Comparison of ENCODE assay signal across 11 mouse cellular contexts in the genomic region with DNA sequence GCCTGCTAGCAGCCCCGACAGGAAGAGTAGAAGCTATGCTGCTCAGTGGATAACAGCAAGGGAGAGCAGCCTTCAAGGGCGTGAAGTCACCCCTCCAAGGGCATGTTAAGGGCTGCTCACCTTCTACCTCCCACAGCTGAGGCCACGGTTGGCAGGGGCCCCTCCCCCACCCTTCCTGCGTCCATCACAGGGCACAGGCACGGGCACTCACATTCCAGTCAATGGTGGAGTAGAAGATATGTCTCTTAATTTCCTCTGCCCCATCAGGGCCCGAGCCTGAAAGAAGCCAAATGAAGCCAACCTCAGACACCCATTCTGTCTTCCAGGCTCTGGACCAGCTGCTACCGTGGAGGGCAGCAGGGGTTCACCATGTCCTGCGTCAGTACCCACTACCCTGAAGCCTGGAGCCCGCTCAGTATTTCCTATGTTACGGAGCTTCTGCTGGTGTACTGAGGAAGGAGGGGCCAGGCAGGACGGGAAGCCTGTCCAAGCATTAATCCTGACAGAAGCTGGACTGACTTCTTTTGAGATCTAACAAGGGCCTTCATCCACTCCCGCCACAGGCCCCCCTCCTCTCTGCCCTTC. TPM values are rescaled to one million over a fixed set of nuclear protein-coding genes. Genes with fewer than 3 reads are reported as not detected.
DNase-seq lines count a peak whose midpoint lies in the region; ATAC-seq and TF ChIP-seq lines count a peak whose summit lies in the region.
"Had no signal": no experiment of that assay in that cellular context is flagged by ENCODE, and none has a peak within 500 bp of the region (broad histone marks: within the 10 kb centered on the region; RNA-seq: fewer than 3 reads in every experiment).

No protein-coding gene starts in this region.

- H3K4me3 ChIP-seq in forebrain, embryonic 11.5 days (ENCODE audit: low read depth, low read length): no peak overlapping the region
- H3K4me3 ChIP-seq in forebrain, embryonic 15.5 days: no peak overlapping the region
- no peak overlapping the region for H3K4me3 ChIP-seq in liver, embryonic 16.5 days (ENCODE audit: low read depth, low read length)
- no peak overlapping the region for H3K4me3 ChIP-seq in liver, postnatal 0 days (ENCODE audit: low read depth, low read length)
- H3K4me3 ChIP-seq in hindbrain, embryonic 16.5 days (ENCODE audit: low read length): no peak overlapping the region
- H3K4me3 ChIP-seq in lung, postnatal 0 days (ENCODE audit: low read depth, low read length): no peak overlapping the region

- 46% methylated on average over 12 of the region's 12 CpGs for WGBS in forebrain, embryonic 11.5 days
- 51% methylated on average over 12 of the region's 12 CpGs for WGBS in forebrain, embryonic 15.5 days
- 83% methylated on average over 12 of the region's 12 CpGs for WGBS in liver, embryonic 16.5 days (ENCODE audit: insufficient replicate concordance)
- WGBS in liver, postnatal 0 days (ENCODE audit: insufficient replicate concordance): 86% methylated on average over 12 of the region's 12 CpGs
- WGBS in hindbrain, embryonic 16.5 days: 48% methylated on average over 12 of the region's 12 CpGs
- 65% methylated on average over 12 of the region's 12 CpGs for WGBS in lung, postnatal 0 days

- H3K9ac ChIP-seq in forebrain, embryonic 11.5 days (ENCODE audit: low read length): peak overlapping the region; percentile 20; the same call in 1 of the 2 replicates
- H3K9ac ChIP-seq in forebrain, embryonic 15.5 days (replicated peaks): no peak overlapping the region
- no peak overlapping the region for H3K9ac ChIP-seq in liver, embryonic 16.5 days (ENCODE audit: low read depth, low read length)
- no peak overlapping the region for H3K9ac ChIP-seq in liver, postnatal 0 days (replicated peaks)
- H3K9ac ChIP-seq in hindbrain, embryonic 16.5 days (ENCODE audit: low read depth, low read length): peak overlapping the region; percentile 40; the same call in 1 of the 2 replicates
- H3K9ac ChIP-seq in lung, postnatal 0 days (replicated peaks; ENCODE audit: low read depth): no peak overlapping the region

- H3K27me3 ChIP-seq in forebrain, embryonic 11.5 days (ENCODE audit: control insufficient read depth, insufficient read depth, low read length): no peaks in the 10 kb centered on the region
- H3K27me3 ChIP-seq in forebrain, embryonic 15.5 days: no peaks in the 10 kb centered on the region
- no peaks in the 10 kb centered on the region for H3K27me3 ChIP-seq in liver, embryonic 16.5 days (ENCODE audit: control insufficient read depth, insufficient read depth, low read depth, low read length)
- no peaks in the 10 kb centered on the region for H3K27me3 ChIP-seq in liver, postnatal 0 days (ENCODE audit: insufficient read depth, low read length)
- no peaks in the 10 kb centered on the region for H3K27me3 ChIP-seq in hindbrain, embryonic 16.5 days (replicated peaks; ENCODE audit: control insufficient read depth, insufficient read depth, low read length)
- H3K27me3 ChIP-seq in lung, postnatal 0 days (replicated peaks; ENCODE audit: insufficient read depth, low read length): no peaks in the 10 kb centered on the region

- no peak overlapping the region for H3K4me2 ChIP-seq in forebrain, embryonic 11.5 days (ENCODE audit: low read depth, low read length, severe bottlenecking)
- H3K4me2 ChIP-seq in forebrain, embryonic 15.5 days (replicated peaks): no peak overlapping the region
- H3K4me2 ChIP-seq in liver, embryonic 16.5 days (ENCODE audit: low read depth, low read length): no peak overlapping the region
- no peak overlapping the region for H3K4me2 ChIP-seq in liver, postnatal 0 days (ENCODE audit: low read depth, low read length)
- H3K4me2 ChIP-seq in hindbrain, embryonic 16.5 days (ENCODE audit: low read length): no peak overlapping the region
- no peak overlapping the region for H3K4me2 ChIP-seq in lung, postnatal 0 days (replicated peaks; ENCODE audit: low read depth, low read length)

- no peak overlapping the region; the same call in 1 of the 2 replicates for H3K27ac ChIP-seq in forebrain, embryonic 11.5 days (ENCODE audit: low read depth, low read length)
- H3K27ac ChIP-seq in forebrain, embryonic 15.5 days (replicated peaks): no peak overlapping the region
- no peak overlapping the region for H3K27ac ChIP-seq in liver, embryonic 16.5 days (ENCODE audit: low read length)
- H3K27ac ChIP-seq in liver, postnatal 0 days (ENCODE audit: low read depth): no peak overlapping the region
- H3K27ac ChIP-seq in hindbrain, embryonic 16.5 days (ENCODE audit: low read depth, low read length): peak overlapping the region; percentile 13; the same call in 1 of the 2 replicates
- no peak overlapping the region for H3K27ac ChIP-seq in lung, postnatal 0 days (ENCODE audit: low read length)

- peaks cover 10% of the 10 kb centered on the region for H3K4me1 ChIP-seq in forebrain, embryonic 11.5 days (replicated peaks; ENCODE audit: control insufficient read depth, insufficient read depth, low read length)
- peaks cover 11% of the 10 kb centered on the region; the same call in 1 of the 2 replicates for H3K4me1 ChIP-seq in forebrain, embryonic 15.5 days
- no peaks in the 10 kb centered on the region for H3K4me1 ChIP-seq in liver, embryonic 16.5 days (ENCODE audit: control insufficient read depth, low read depth, low read length)
- no peaks in the 10 kb centered on the region for H3K4me1 ChIP-seq in liver, postnatal 0 days (ENCODE audit: insufficient read depth)
- no peaks in the 10 kb centered on the region; the same call in 1 of the 2 replicates for H3K4me1 ChIP-seq in hindbrain, embryonic 16.5 days (ENCODE audit: control insufficient read depth, insufficient read depth, low read depth, low read length)
- H3K4me1 ChIP-seq in lung, postnatal 0 days (ENCODE audit: insufficient read depth, low read depth, low read length): no peaks in the 10 kb centered on the region

- no peak for DNase-seq in forebrain, embryonic 11.5 days (ENCODE audit: low spot score)
- DNase-seq in liver, postnatal 0 days: no peak
- DNase-seq in gastrocnemius, postnatal 10 days: no peak
- DNase-seq in lung, postnatal 0 days (ENCODE audit: low spot score): no peak
- no peak for DNase-seq in layer of hippocampus, adult 11-12 months (ENCODE audit: low spot score)
- DNase-seq: cerebellum, adult 18-20 months; heart, postnatal 14 days; lung, adult 18-20 months had no signal

- no peak for ATAC-seq in forebrain, embryonic 11.5 days (replicated peaks; ENCODE audit: low FRiP score)
- ATAC-seq in forebrain, embryonic 15.5 days (replicated peaks): no peak
- 0 out of 2 replicates have a peak, but pooled peaks have one; percentile 11 for ATAC-seq in liver, embryonic 16.5 days (ENCODE audit: low read depth)
- no peak for ATAC-seq in liver, postnatal 0 days
- 0 out of 2 replicates have a peak, but pooled peaks have one; percentile 6 for ATAC-seq in hindbrain, embryonic 16.5 days
- ATAC-seq in lung, postnatal 0 days: no peak

- TF ChIP-seq CTCF in liver, postnatal 0 days (IDR thresholded peaks at IDR 0.05; ENCODE audit: low read depth): no peak
- TF ChIP-seq CTCF in lung, postnatal 0 days (IDR thresholded peaks at IDR 0.05): no peak

- TF ChIP-seq EP300 in liver, postnatal 0 days (IDR thresholded peaks at IDR 0.05; ENCODE audit: low read depth): no peak
- no peak for TF ChIP-seq EP300 in lung, postnatal 0 days (IDR thresholded peaks at IDR 0.05)

- H3K9me3 ChIP-seq in forebrain, embryonic 11.5 days (ENCODE audit: control insufficient read depth, low read length): no peaks in the 10 kb centered on the region
- H3K9me3 ChIP-seq in forebrain, embryonic 15.5 days: no peaks in the 10 kb centered on the region
- H3K9me3 ChIP-seq in liver, embryonic 16.5 days (replicated peaks; ENCODE audit: control insufficient read depth, low read length): no peaks in the 10 kb centered on the region
- no peaks in the 10 kb centered on the region for H3K9me3 ChIP-seq in liver, postnatal 0 days (ENCODE audit: low read length)
- H3K9me3 ChIP-seq in hindbrain, embryonic 16.5 days (ENCODE audit: control insufficient read depth, low read length): no peaks in the 10 kb centered on the region
- no peaks in the 10 kb centered on the region for H3K9me3 ChIP-seq in lung, postnatal 0 days (ENCODE audit: low read length)

- H3K36me3 ChIP-seq in forebrain, embryonic 11.5 days (ENCODE audit: control insufficient read depth, insufficient read depth, low read length): no peaks in the 10 kb centered on the region
- no peaks in the 10 kb centered on the region for H3K36me3 ChIP-seq in forebrain, embryonic 15.5 days
- peaks cover 69% of the 10 kb centered on the region for H3K36me3 ChIP-seq in liver, embryonic 16.5 days (ENCODE audit: control insufficient read depth, insufficient read depth)
- peaks cover 90% of the 10 kb centered on the region for H3K36me3 ChIP-seq in liver, postnatal 0 days (replicated peaks; ENCODE audit: insufficient read depth, low read length)
- peaks cover 6% of the 10 kb centered on the region; the same call in 1 of the 2 replicates for H3K36me3 ChIP-seq in hindbrain, embryonic 16.5 days (ENCODE audit: control insufficient read depth, insufficient read depth, low read length)
- H3K36me3 ChIP-seq in lung, postnatal 0 days (ENCODE audit: insufficient read depth, low read length): peaks cover 17% of the 10 kb centered on the region

RNA-seq across cellular contexts. Expression of gene Rps6ka1, which starts 23.7 kb away (rescaled TPM):
- 31.5 and 32.2 TPM in 2 replicates for polyA plus RNA-seq in forebrain, embryonic 11.5 days (2014; fragmentation: Nextera tagmentation; extraction: Ambion mirVana)
- polyA plus RNA-seq in forebrain, embryonic 15.5 days (2015; fragmentation: Nextera tagmentation; extraction: Ambion mirVana): 15.6 and 16.5 TPM in 2 replicates
- polyA plus RNA-seq in liver, embryonic 16.5 days (2015; fragmentation: Nextera tagmentation; extraction: Ambion mirVana): 69.9 and 79.4 TPM in 2 replicates
- 31.6 and 36.9 TPM in 2 replicates for polyA plus RNA-seq in liver, postnatal 0 days (2015; fragmentation: Nextera tagmentation; extraction: Ambion mirVana)
- polyA plus RNA-seq in hindbrain, embryonic 16.5 days (2015; fragmentation: Nextera tagmentation; extraction: Ambion mirVana): 25.7 and 28.2 TPM in 2 replicates
- 1 to 10 TPM; 7.2 to 8.1 TPM for total RNA-seq in gastrocnemius, postnatal 10 days (2021)
- 36.2 and 38.0 TPM in 2 replicates for polyA plus RNA-seq in lung, postnatal 0 days (2015; fragmentation: Nextera tagmentation; extraction: Ambion mirVana)

Comparison
In these comparisons a context has a peak if more than half of its experiments do, and no peak if none do; other contexts are left out.
1. ATAC-seq: peak in liver, embryonic 16.5 days (single experiment) and hindbrain, embryonic 16.5 days (single experiment); none in forebrain, embryonic 11.5 days (single experiment), forebrain, embryonic 15.5 days (single experiment), liver, postnatal 0 days (single experiment) and lung, postnatal 0 days (single experiment).
2. H3K9ac ChIP-seq: peak in forebrain, embryonic 11.5 days (single experiment) and hindbrain, embryonic 16.5 days (single experiment); none in forebrain, embryonic 15.5 days (single experiment), liver, embryonic 16.5 days (single experiment), liver, postnatal 0 days (single experiment) and lung, postnatal 0 days (single experiment).